Mouse (Mus musculus): ENCODE results near the gene Tns3. TPM values are rescaled to one million over a fixed set of nuclear protein-coding genes. Genes with fewer than 3 reads are reported as not detected.

Tns3 gene
- polyA plus RNA-seq, 1 experiment, result 24.2 TPM

- Histone ChIP-seq H3K4me3 (ENCODE audit: insufficient read depth, low read length) (no peak overlapping the region), H3K4me1 (ENCODE audit: control insufficient read depth, insufficient read depth, low read length) (no peaks in the 10 kb centered on the region), H3K27ac (ENCODE audit: insufficient read depth, low read length) (no peak overlapping the region)
- TF ChIP-seq CTCF (IDR thresholded peaks at IDR 0.05; ENCODE audit: extremely low read depth, insufficient read depth, low read length) (no peak), POLR2A (IDR thresholded peaks at IDR 0.05; ENCODE audit: extremely low read depth, insufficient read depth, low read length) (no peak)
Observed at GRCm38 (mm10) chr11:8479858-8480257, 184.5 kb downstream of the Tns3 start.

- TF ChIP-seq CTCF (IDR thresholded peaks at IDR 0.05; ENCODE audit: extremely low read depth, insufficient read depth, low read length) (no peak), POLR2A (IDR thresholded peaks at IDR 0.05; ENCODE audit: extremely low read depth, insufficient read depth, low read length) (no peak)
Observed at GRCm38 (mm10) chr11:8479313-8479712, 185.0 kb downstream of the Tns3 start.

GRCm38 (mm10) chr11:8473616-8474015 is 190.7 kb downstream of the Tns3 start:
- no peak for TF ChIP-seq POLR2A (IDR thresholded peaks at IDR 0.05; ENCODE audit: extremely low read depth, insufficient read depth, low read length)
- no peak for TF ChIP-seq CTCF (IDR thresholded peaks at IDR 0.05; ENCODE audit: extremely low read depth, insufficient read depth, low read length)
- H3K4me3 ChIP-seq (ENCODE audit: insufficient read depth, low read length), result no peak overlapping the region
- H3K4me1 ChIP-seq (ENCODE audit: control insufficient read depth, insufficient read depth, low read length), result 0 out of 2 replicates have a peak, but pooled peaks cover 1% of the 10 kb centered on the region
- H3K27ac ChIP-seq (ENCODE audit: insufficient read depth, low read length), result no peak overlapping the region

More at GRCm38 (mm10) chr11:8479313-8479712, 185.0 kb downstream of the Tns3 start:
- no peak overlapping the region for H3K27ac ChIP-seq (ENCODE audit: insufficient read depth, low read length)
- no peak overlapping the region for H3K4me3 ChIP-seq (ENCODE audit: insufficient read depth, low read length)
- no peaks in the 10 kb centered on the region for H3K4me1 ChIP-seq (ENCODE audit: control insufficient read depth, insufficient read depth, low read length)

- Histone ChIP-seq H3K4me1 (ENCODE audit: control insufficient read depth, insufficient read depth, low read length) (0 out of 2 replicates have a peak, but pooled peaks cover 1% of the 10 kb centered on the region), H3K27ac (ENCODE audit: insufficient read depth, low read length) (no peak overlapping the region), H3K4me3 (ENCODE audit: insufficient read depth, low read length) (no peak overlapping the region)
- no peak for TF ChIP-seq POLR2A (IDR thresholded peaks at IDR 0.05; ENCODE audit: extremely low read depth, insufficient read depth, low read length)
- no peak for TF ChIP-seq CTCF (IDR thresholded peaks at IDR 0.05; ENCODE audit: extremely low read depth, insufficient read depth, low read length)
Observed at GRCm38 (mm10) chr11:8472439-8472838, 191.9 kb downstream of the Tns3 start.

GRCm38 (mm10) chr11:8471535-8471934 is 192.8 kb downstream of the Tns3 start:
- no peak overlapping the region for H3K4me3 ChIP-seq (ENCODE audit: insufficient read depth, low read length)
- 0 out of 2 replicates have a peak, but pooled peaks cover 1% of the 10 kb centered on the region for H3K4me1 ChIP-seq (ENCODE audit: control insufficient read depth, insufficient read depth, low read length)
- no peak overlapping the region for H3K27ac ChIP-seq (ENCODE audit: insufficient read depth, low read length)
- no peak for TF ChIP-seq POLR2A (IDR thresholded peaks at IDR 0.05; ENCODE audit: extremely low read depth, insufficient read depth, low read length)
- TF ChIP-seq CTCF (IDR thresholded peaks at IDR 0.05; ENCODE audit: extremely low read depth, insufficient read depth, low read length), result no peak

- TF ChIP-seq POLR2A (IDR thresholded peaks at IDR 0.05; ENCODE audit: extremely low read depth, insufficient read depth, low read length) (no peak), CTCF (IDR thresholded peaks at IDR 0.05; ENCODE audit: extremely low read depth, insufficient read depth, low read length) (no peak)
- Histone ChIP-seq H3K27ac (ENCODE audit: insufficient read depth, low read length) (no peak overlapping the region), H3K4me3 (ENCODE audit: insufficient read depth, low read length) (no peak overlapping the region), H3K4me1 (ENCODE audit: control insufficient read depth, insufficient read depth, low read length) (0 out of 2 replicates have a peak, but pooled peaks cover 1% of the 10 kb centered on the region)
Observed at GRCm38 (mm10) chr11:8469537-8469936, 194.8 kb downstream of the Tns3 start.

- Histone ChIP-seq H3K4me3 (ENCODE audit: insufficient read depth, low read length) (peak overlapping the region; percentile 49), H3K4me1 (ENCODE audit: control insufficient read depth, insufficient read depth, low read length) (0 out of 2 replicates have a peak, but pooled peaks cover 1% of the 10 kb centered on the region), H3K27ac (ENCODE audit: insufficient read depth, low read length) (peak overlapping the region; percentile 92)
- TF ChIP-seq POLR2A (IDR thresholded peaks at IDR 0.05; ENCODE audit: extremely low read depth, insufficient read depth, low read length), result 0 out of 2 replicates have a peak, but pooled peaks have one; percentile 8
- TF ChIP-seq CTCF (IDR thresholded peaks at IDR 0.05; ENCODE audit: extremely low read depth, insufficient read depth, low read length), result no peak
Observed at GRCm38 (mm10) chr11:8468161-8469091, 195.9 kb downstream of the Tns3 start.

- Histone ChIP-seq H3K4me3 (ENCODE audit: insufficient read depth, low read length) (peak overlapping the region; percentile 49), H3K27ac (ENCODE audit: insufficient read depth, low read length) (peak overlapping the region; percentile 92), H3K4me1 (ENCODE audit: control insufficient read depth, insufficient read depth, low read length) (0 out of 2 replicates have a peak, but pooled peaks cover 1% of the 10 kb centered on the region)
- 0 out of 2 replicates have a peak, but pooled peaks have one; percentile 11 for TF ChIP-seq POLR2A (IDR thresholded peaks at IDR 0.05; ENCODE audit: extremely low read depth, insufficient read depth, low read length)
- TF ChIP-seq CTCF (IDR thresholded peaks at IDR 0.05; ENCODE audit: extremely low read depth, insufficient read depth, low read length), result no peak
Observed at GRCm38 (mm10) chr11:8467403-8468160, 196.8 kb downstream of the Tns3 start.

GRCm38 (mm10) chr11:8463866-8464265 is 200.5 kb downstream of the Tns3 start:
- TF ChIP-seq POLR2A (IDR thresholded peaks at IDR 0.05; ENCODE audit: extremely low read depth, insufficient read depth, low read length) (no peak), CTCF (IDR thresholded peaks at IDR 0.05; ENCODE audit: extremely low read depth, insufficient read depth, low read length) (no peak)
- Histone ChIP-seq H3K4me3 (ENCODE audit: insufficient read depth, low read length) (no peak overlapping the region), H3K27ac (ENCODE audit: insufficient read depth, low read length) (no peak overlapping the region), H3K4me1 (ENCODE audit: control insufficient read depth, insufficient read depth, low read length) (peaks cover under 1% of the 10 kb centered on the region; the same call in 1 of the 2 replicates)
